20 mouse cellular contexts compared by ENCODE assay signal in the genomic region with DNA sequence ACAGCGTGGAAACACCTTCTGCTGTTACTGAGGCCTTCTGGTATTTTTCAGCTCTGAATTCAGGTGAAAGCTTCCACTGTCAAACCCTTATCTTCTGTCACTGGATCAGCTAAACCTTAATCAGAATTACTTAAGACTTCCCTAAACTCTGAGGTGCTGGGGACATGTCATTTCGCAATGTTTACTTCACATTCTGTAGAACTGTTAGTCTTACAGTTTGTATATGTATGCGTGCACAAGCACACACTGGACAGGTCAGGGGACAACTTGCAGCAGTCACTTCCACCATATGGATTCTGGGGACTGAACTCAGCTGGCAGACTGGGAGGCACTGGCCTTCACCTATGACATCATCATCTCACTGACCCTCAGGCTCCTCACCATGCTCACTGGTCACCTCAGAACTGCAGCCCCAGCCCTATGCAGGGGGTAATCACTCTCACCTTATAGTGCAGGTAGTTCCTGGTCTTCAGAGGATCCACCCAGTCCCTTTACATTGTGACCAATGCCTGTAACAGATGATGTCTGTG.
DNase-seq lines count a peak whose midpoint lies in the region; ATAC-seq lines count a peak whose summit lies in the region.
"Had no signal": no experiment of that assay in that cellular context is flagged by ENCODE, and none has a peak within 500 bp of the region (broad histone marks: within the 10 kb centered on the region; RNA-seq: fewer than 3 reads in every experiment).

No protein-coding gene starts in this region.

- intact Hi-C loops in left cerebral cortex, postnatal 36 days (cut with DNase I), result no loop called here

- H3K4me3 ChIP-seq in embryonic facial prominence, embryonic 11.5 days (ENCODE audit: low read depth, low read length), result no peak overlapping the region
- H3K4me3 ChIP-seq in embryonic facial prominence, embryonic 10.5 days, result no peak overlapping the region
- no peak overlapping the region for H3K4me3 ChIP-seq in lung, embryonic 16.5 days (ENCODE audit: low read length)
- H3K4me3 ChIP-seq: forebrain, embryonic 13.5 days; hindbrain, embryonic 12.5 days had no signal

- no peak overlapping the region for H3K27ac ChIP-seq in embryonic facial prominence, embryonic 11.5 days (replicated peaks; ENCODE audit: low read depth, low read length)
- H3K27ac ChIP-seq in embryonic facial prominence, embryonic 10.5 days (replicated peaks), result no peak overlapping the region
- H3K27ac ChIP-seq in lung, embryonic 16.5 days (ENCODE audit: low read length), result no peak overlapping the region
- H3K27ac ChIP-seq: forebrain, embryonic 13.5 days; hindbrain, embryonic 12.5 days had no signal

- H3K27me3 ChIP-seq in embryonic facial prominence, embryonic 11.5 days (ENCODE audit: control insufficient read depth, insufficient read depth, low read length), result no peaks in the 10 kb centered on the region
- H3K27me3 ChIP-seq in embryonic facial prominence, embryonic 10.5 days (replicated peaks; ENCODE audit: low read depth, poor library complexity, severe bottlenecking), result no peaks in the 10 kb centered on the region
- H3K27me3 ChIP-seq in lung, embryonic 16.5 days (ENCODE audit: control insufficient read depth, insufficient read depth, low read depth, low read length), result no peaks in the 10 kb centered on the region
- H3K27me3 ChIP-seq: forebrain, embryonic 13.5 days; hindbrain, embryonic 12.5 days had no signal

- H3K4me2 ChIP-seq in embryonic facial prominence, embryonic 11.5 days (ENCODE audit: low read depth, low read length), result no peak overlapping the region
- H3K4me2 ChIP-seq in lung, embryonic 16.5 days (ENCODE audit: low read depth, low read length), result no peak overlapping the region
- H3K4me2 ChIP-seq: forebrain, embryonic 13.5 days; hindbrain, embryonic 12.5 days had no signal

- no peak overlapping the region for H3K9ac ChIP-seq in embryonic facial prominence, embryonic 11.5 days (replicated peaks; ENCODE audit: low read length)
- H3K9ac ChIP-seq in lung, embryonic 16.5 days (ENCODE audit: low read length), result no peak overlapping the region
- H3K9ac ChIP-seq: forebrain, embryonic 13.5 days; forebrain, postnatal 0 days; hindbrain, embryonic 12.5 days had no signal

- ATAC-seq in embryonic facial prominence, embryonic 11.5 days (replicated peaks; ENCODE audit: insufficient number of reproducible peaks, low FRiP score, low TSS enrichment, low read depth), result 0 out of 2 replicates have a peak, but pooled peaks have one; percentile 52
- peak; percentile 67 for ATAC-seq in lung, embryonic 16.5 days (ENCODE audit: low read depth)
- ATAC-seq: forebrain, embryonic 13.5 days; forebrain, postnatal 0 days; hindbrain, embryonic 16.5 days; inflammation-experienced regulatory T-cells, adult 6 months; intestine, postnatal 0 days had no signal

- H3K36me3 ChIP-seq in embryonic facial prominence, embryonic 11.5 days (replicated peaks; ENCODE audit: control insufficient read depth, insufficient read depth, low read depth, low read length), result no peaks in the 10 kb centered on the region
- H3K36me3 ChIP-seq in embryonic facial prominence, embryonic 10.5 days (replicated peaks), result no peaks in the 10 kb centered on the region
- H3K36me3 ChIP-seq in lung, embryonic 16.5 days (ENCODE audit: control insufficient read depth, insufficient read depth, low read length), result no peaks in the 10 kb centered on the region
- H3K36me3 ChIP-seq: hindbrain, embryonic 12.5 days had no signal

- H3K9me3 ChIP-seq in embryonic facial prominence, embryonic 11.5 days (replicated peaks; ENCODE audit: control insufficient read depth, low read length), result no peaks in the 10 kb centered on the region
- no peaks in the 10 kb centered on the region for H3K9me3 ChIP-seq in embryonic facial prominence, embryonic 10.5 days
- H3K9me3 ChIP-seq in lung, embryonic 16.5 days (ENCODE audit: control insufficient read depth, low read length), result no peaks in the 10 kb centered on the region
- H3K9me3 ChIP-seq: forebrain, embryonic 13.5 days; hindbrain, embryonic 12.5 days had no signal

- no peaks in the 10 kb centered on the region for H3K4me1 ChIP-seq in embryonic facial prominence, embryonic 11.5 days (ENCODE audit: control insufficient read depth, insufficient read depth, low read length)
- H3K4me1 ChIP-seq in embryonic facial prominence, embryonic 10.5 days, result peaks cover 19% of the 10 kb centered on the region
- H3K4me1 ChIP-seq in lung, embryonic 16.5 days (replicated peaks; ENCODE audit: control insufficient read depth, insufficient read depth, low read length), result peaks cover 6% of the 10 kb centered on the region; the same call in 1 of the 2 replicates

- peak; percentile 33 to 73 for DNase-seq in adrenal gland, adult (ENCODE audit: inconsistent age in 2 of 2, low spot score in 1 of 2)
- DNase-seq in adrenal gland, adult 18-20 months (ENCODE audit: low spot score in 2 of 2), result no peak
- DNase-seq in embryonic facial prominence, embryonic 11.5 days (ENCODE audit: low spot score), result no peak
- no peak for DNase-seq in embryonic facial prominence, embryonic 10.5 days (ENCODE audit: low spot score)
- no peak for DNase-seq in lung, postnatal 10 days
- no peak for DNase-seq in left cerebral cortex, postnatal 36 days (ENCODE audit: low spot score in 2 of 2)
- DNase-seq: adrenal gland, postnatal 14 days; cerebellum, adult 11 months; cerebellum, adult 9-10 months; cerebellum, postnatal 25 days; forebrain, postnatal 0 days; gastrocnemius, postnatal 14 days; heart, postnatal 10 days; heart, postnatal 4 days had no signal

- 78% methylated on average over 3 of the region's 3 CpGs for WGBS in embryonic facial prominence, embryonic 11.5 days
- WGBS in embryonic facial prominence, embryonic 10.5 days, result 73% methylated on average over 3 of the region's 3 CpGs
- 45% methylated on average over 3 of the region's 3 CpGs for WGBS in lung, embryonic 16.5 days

Comparison
In these comparisons a context has a peak if more than half of its experiments do, and no peak if none do; other contexts are left out.
1. DNase-seq: peak in adrenal gland, adult (2 of 2); none in adrenal gland, adult 18-20 months (0 of 2), embryonic facial prominence, embryonic 11.5 days (single experiment), embryonic facial prominence, embryonic 10.5 days (single experiment), lung, postnatal 10 days (single experiment) and left cerebral cortex, postnatal 36 days (0 of 2).